Mouse (Mus musculus): ENCODE results near the gene Kdm2b.

DNA sequence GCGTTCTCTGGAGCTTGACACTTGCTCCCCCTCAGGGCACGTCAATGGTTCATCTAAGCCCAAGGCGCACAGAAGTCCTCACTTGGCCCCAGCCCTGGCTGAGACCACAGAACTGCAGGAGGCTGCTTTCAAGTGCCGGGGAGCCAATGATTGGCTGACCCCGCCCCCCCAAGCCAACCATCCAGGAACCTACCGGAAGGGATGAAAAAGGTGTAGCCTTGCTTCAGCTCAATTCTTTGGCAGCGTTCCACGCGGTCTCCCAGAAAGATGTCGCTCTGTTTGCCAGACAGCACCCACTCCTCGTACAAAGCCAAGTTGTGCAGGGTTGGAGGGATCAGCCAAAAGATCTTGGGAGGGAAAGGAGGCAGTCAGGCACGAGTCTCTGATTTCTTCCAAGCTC, 42.1 kb downstream of the Kdm2b start:
- TF ChIP-seq CTCF (IDR thresholded peaks at IDR 0.05; ENCODE audit: low read depth) (no peak), EP300 (IDR thresholded peaks at IDR 0.05; ENCODE audit: low read depth) (no peak)
